Mouse (Mus musculus) MEL (cell line): Measurements from ENCODE around the gene Tekt5. TPM values are rescaled to one million over a fixed set of nuclear protein-coding genes. Genes with fewer than 3 reads are reported as not detected.
A peak's percentile ranks its signal among the peaks of the same experiment; 100 is the strongest.

ENCODE experiments used
- DNase-seq: peaks from one replicate; pipeline ENCODE4 v3.0.0; 2011; ENCODE audit warnings: low read depth, low spot score
- H3K27ac ChIP-seq: 2 replicates; pipeline ENCODE4 v1.5.1; 2012; ENCODE audit warnings: low read depth, mild to moderate bottlenecking, control low read depth, low read length, moderate library complexity; ENCODE audit not compliant: control insufficient read depth
- H3K27me3 ChIP-seq, 2 experiments: fragments of 150-350 bp in 1 of 2; sonication (generic) in 1 of 2; 2 replicates each; pipeline ENCODE4 v1.6.1; 2012; ENCODE audit warnings: low read length in 2 of 2, mild to moderate bottlenecking in 2 of 2, improper control_type of control experiment in 1 of 2, moderate library complexity in 1 of 2; ENCODE audit not compliant: insufficient read depth in 2 of 2, control insufficient read depth in 1 of 2
- H3K36me3 ChIP-seq, 2 experiments: 2 replicates each; pipeline ENCODE4 v1.6.1; 2012 to 2014; ENCODE audit warnings: low read length in 2 of 2, improper control_type of control experiment in 1 of 2, inconsistent platforms in 1 of 2, mild to moderate bottlenecking in 1 of 2; ENCODE audit not compliant: insufficient read depth in 2 of 2, control insufficient read depth in 1 of 2
- H3K4me1 ChIP-seq, 2 experiments: fragments of 150-350 bp in 1 of 2; sonication (generic) in 1 of 2; 2 replicates each; pipeline ENCODE4 v1.6.1; 2012; ENCODE audit warnings: low read length in 2 of 2, improper control_type of control experiment in 1 of 2, mild to moderate bottlenecking in 1 of 2; ENCODE audit not compliant: insufficient read depth in 2 of 2, control insufficient read depth in 1 of 2
- H3K4me3 ChIP-seq, 2 experiments: fragments of 150-350 bp in 1 of 2; sonication (generic) in 1 of 2; 2 replicates each; pipeline ENCODE4 v1.5.1; 2012; ENCODE audit warnings: low read depth in 2 of 2, low read length in 2 of 2, mild to moderate bottlenecking in 2 of 2, moderate library complexity in 2 of 2, control low read depth in 1 of 2, improper control_type of control experiment in 1 of 2; ENCODE audit not compliant: control insufficient read depth in 1 of 2, insufficient read depth in 1 of 2
- H3K79me2 ChIP-seq: 2 replicates; pipeline ENCODE4 v1.6.1; 2012; ENCODE audit warnings: mild to moderate bottlenecking, low read length, moderate library complexity; ENCODE audit not compliant: control insufficient read depth, poor library complexity, insufficient read depth
- H3K9ac ChIP-seq: 2 replicates; pipeline ENCODE4 v1.6.1; 2012; ENCODE audit warnings: low read depth, mild to moderate bottlenecking, control low read depth, low read length, moderate library complexity; ENCODE audit not compliant: control insufficient read depth, poor library complexity, severe bottlenecking
- H3K9me3 ChIP-seq: fragments of 150-350 bp; sonication (generic); replicated peaks from 2 replicates; pipeline ENCODE4 v1.6.1; 2012; ENCODE audit warnings: mild to moderate bottlenecking, low read length, improper control_type of control experiment, moderate library complexity; ENCODE audit not compliant: insufficient read depth
- BHLHE40 ChIP-seq: IDR thresholded peaks from 2 replicates; pipeline ENCODE4 v1.6.1; 2012; ENCODE audit warnings: low read depth, mild to moderate bottlenecking, inconsistent platforms, low read length, improper control_type of control experiment, borderline replicate concordance
- CHD1 ChIP-seq: IDR thresholded peaks from 2 replicates; pipeline ENCODE4 v1.6.1; 2012; ENCODE audit warnings: low read depth, mild to moderate bottlenecking, inconsistent platforms, low read length, improper control_type of control experiment
- CHD2 ChIP-seq: IDR thresholded peaks from 2 replicates; pipeline ENCODE4 v1.6.1; 2011; ENCODE audit warnings: low read length, improper control_type of control experiment
- E2F4 ChIP-seq: IDR thresholded peaks from 2 replicates; pipeline ENCODE4 v1.6.1; 2011; ENCODE audit warnings: low read depth, low read length, improper control_type of control experiment, borderline replicate concordance
- ELF1 ChIP-seq: IDR thresholded peaks from 2 replicates; pipeline ENCODE4 v1.6.1; 2014; ENCODE audit warnings: low read depth, mild to moderate bottlenecking, inconsistent platforms, low read length, improper control_type of control experiment, moderate library complexity
- EP300 ChIP-seq, 2 experiments: IDR thresholded peaks; 2 replicates each; pipeline ENCODE4 v1.6.1; 2011; ENCODE audit warnings: improper control_type of control experiment in 2 of 2, low read length in 2 of 2, low read depth in 1 of 2, mild to moderate bottlenecking in 1 of 2
- ETS1 ChIP-seq: IDR thresholded peaks from 2 replicates; pipeline ENCODE4 v1.6.1; 2012; ENCODE audit warnings: low read depth, mild to moderate bottlenecking, inconsistent platforms, low read length, improper control_type of control experiment, moderate library complexity
- GABPA ChIP-seq: IDR thresholded peaks from 2 replicates; pipeline ENCODE4 v1.6.1; 2012; ENCODE audit warnings: low read depth, mild to moderate bottlenecking, inconsistent platforms, low read length, improper control_type of control experiment, moderate library complexity
- GATA1 ChIP-seq: IDR thresholded peaks from 2 replicates; pipeline ENCODE4 v1.6.1; 2011; ENCODE audit warnings: low read depth, low read length, improper control_type of control experiment
- HCFC1 ChIP-seq: IDR thresholded peaks from 2 replicates; pipeline ENCODE4 v1.6.1; 2012; ENCODE audit warnings: low read depth, mild to moderate bottlenecking, inconsistent platforms, low read length, improper control_type of control experiment, moderate library complexity
- JUND ChIP-seq: IDR thresholded peaks from 2 replicates; pipeline ENCODE4 v1.6.1; 2011; ENCODE audit warnings: low read depth, mild to moderate bottlenecking, improper control_type of control experiment, low read length
- KAT2A ChIP-seq: conservative IDR thresholded peaks from 2 replicates; pipeline ENCODE4 v1.6.1; 2012; ENCODE audit warnings: low read depth, low read length, improper control_type of control experiment, inconsistent platforms
- MAX ChIP-seq: IDR thresholded peaks from 2 replicates; pipeline ENCODE4 v1.6.1; 2011; ENCODE audit warnings: low read length, improper control_type of control experiment
- MAZ ChIP-seq: IDR thresholded peaks from 2 replicates; pipeline ENCODE4 v1.6.1; 2012; ENCODE audit warnings: low read depth, mild to moderate bottlenecking, inconsistent platforms, low read length, improper control_type of control experiment
- MEF2A ChIP-seq: IDR thresholded peaks from 2 replicates; pipeline ENCODE4 v1.6.1; 2014; ENCODE audit warnings: low read depth, mild to moderate bottlenecking, inconsistent platforms, low read length, improper control_type of control experiment; ENCODE audit not compliant: poor library complexity, insufficient replicate concordance, severe bottlenecking; ENCODE audit errors: extremely low read depth
- MYB ChIP-seq: IDR thresholded peaks from 2 replicates; pipeline ENCODE4 v1.6.1; 2011; ENCODE audit warnings: mild to moderate bottlenecking, low read depth, low read length, improper control_type of control experiment
- NELFE ChIP-seq: IDR thresholded peaks from 2 replicates; pipeline ENCODE4 v1.6.1; 2011; ENCODE audit warnings: low read depth, low read length, improper control_type of control experiment
- NRF1 ChIP-seq: IDR thresholded peaks from 2 replicates; pipeline ENCODE4 v1.6.1; 2014; ENCODE audit warnings: low read depth, mild to moderate bottlenecking, inconsistent platforms, low read length, improper control_type of control experiment, moderate library complexity; ENCODE audit not compliant: poor library complexity, insufficient read depth, severe bottlenecking
- POLR2A ChIP-seq, 2 experiments: IDR thresholded peaks; 2 replicates each; pipeline ENCODE4 v1.6.1; 2011 to 2012; ENCODE audit warnings: low read length in 2 of 2, mild to moderate bottlenecking in 2 of 2, control low read depth in 1 of 2, improper control_type of control experiment in 1 of 2, low read depth in 1 of 2, moderate library complexity in 1 of 2; ENCODE audit not compliant: control insufficient read depth in 1 of 2, insufficient read depth in 1 of 2, poor library complexity in 1 of 2
- RCOR1 ChIP-seq: IDR thresholded peaks from 2 replicates; pipeline ENCODE4 v1.6.1; 2012; ENCODE audit warnings: low read depth, mild to moderate bottlenecking, inconsistent platforms, low read length, improper control_type of control experiment
- SIN3A ChIP-seq: IDR thresholded peaks from 2 replicates; pipeline ENCODE4 v1.6.1; 2012; ENCODE audit warnings: low read length, improper control_type of control experiment, inconsistent platforms
- SMC3 ChIP-seq: IDR thresholded peaks from 2 replicates; pipeline ENCODE4 v1.6.1; 2011; ENCODE audit warnings: low read depth, low read length, improper control_type of control experiment
- TAL1 ChIP-seq: IDR thresholded peaks from 2 replicates; pipeline ENCODE4 v1.6.1; 2012; ENCODE audit warnings: mild to moderate bottlenecking, inconsistent platforms, low read length, moderate library complexity, mixed read lengths
- TBP ChIP-seq: IDR thresholded peaks from 2 replicates; pipeline ENCODE4 v1.8.0; 2011; ENCODE audit warnings: low read depth, low read length, improper control_type of control experiment
- UBTF ChIP-seq: IDR thresholded peaks from 2 replicates; pipeline ENCODE4 v1.6.1; 2012; ENCODE audit warnings: low read depth, mild to moderate bottlenecking, inconsistent platforms, low read length, improper control_type of control experiment, moderate library complexity, borderline replicate concordance; ENCODE audit not compliant: insufficient read depth
- USF1 ChIP-seq: IDR thresholded peaks from 2 replicates; pipeline ENCODE4 v1.6.1; 2014; ENCODE audit warnings: low read depth, mild to moderate bottlenecking, inconsistent platforms, low read length, improper control_type of control experiment, moderate library complexity
- USF2 ChIP-seq, 2 experiments: IDR thresholded peaks; 2 replicates each; pipeline ENCODE4 v1.6.1; 2011 to 2012; ENCODE audit warnings: improper control_type of control experiment in 2 of 2, low read length in 2 of 2, borderline replicate concordance in 1 of 2, inconsistent platforms in 1 of 2, low read depth in 1 of 2, mild to moderate bottlenecking in 1 of 2; ENCODE audit not compliant: insufficient read depth in 1 of 2
- ZKSCAN1 ChIP-seq: IDR thresholded peaks from 2 replicates; pipeline ENCODE4 v1.6.1; 2012; ENCODE audit warnings: low read depth, mild to moderate bottlenecking, inconsistent platforms, low read length, improper control_type of control experiment, moderate library complexity
- ZNF384 ChIP-seq: IDR thresholded peaks from 2 replicates; pipeline ENCODE4 v1.6.1; 2012; ENCODE audit warnings: low read depth, mild to moderate bottlenecking, inconsistent platforms, low read length, improper control_type of control experiment
- polyA plus RNA-seq, 2 experiments: library from polyadenylated mRNA; stranded (reverse) in 1 of 2; unstranded in 1 of 2; fragments of >175 nt in 1 of 2; fragments of >200 nt in 1 of 2; gene quantifications; 2 replicates each; pipeline versions ENCODE4 v1.2.1 to v1.2.4; 2012; ENCODE audit warnings: low replicate concordance in 2 of 2, low read depth in 1 of 2; ENCODE audit not compliant: insufficient read length in 2 of 2, insufficient read depth in 1 of 2, missing spikeins in 1 of 2
- total RNA-seq: library from RNA; depleted of rRNA; stranded (reverse); fragments of 300-350 nt; gene quantifications from 2 replicates; pipeline ENCODE4 v1.2.3, GENCODE M21; 2012

The Tekt5 gene
- total and polyA plus RNA-seq, 3 experiments: 0.08 to 0.25 TPM; not detected in 1

DNA sequence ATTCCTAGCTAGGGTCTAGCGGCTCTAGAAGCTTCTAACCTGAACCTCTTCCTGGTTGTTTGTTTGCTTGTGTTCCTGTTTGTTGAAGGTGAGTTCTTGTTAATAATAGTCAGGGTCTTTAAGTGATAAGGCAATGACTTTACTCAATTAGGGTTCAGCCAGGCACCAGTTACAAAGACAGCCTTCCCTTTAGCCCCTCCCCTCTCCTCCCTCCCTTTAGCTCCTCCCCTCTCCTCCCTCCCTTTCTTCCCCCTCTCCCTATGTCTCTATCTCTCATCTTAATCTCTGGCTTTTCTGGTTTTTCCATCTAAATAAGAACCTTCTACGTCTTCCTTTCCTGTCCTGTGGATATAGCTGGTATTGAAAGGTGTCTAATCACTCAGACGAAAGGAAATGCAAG is 10.7 kb downstream of the Tekt5 start:
- no peaks in the 10 kb centered on the region; the same call in 1 of the 2 replicates for H3K79me2 ChIP-seq
- H3K4me3 ChIP-seq: peak overlapping the region; percentile 53 to 62
- H3K4me1 ChIP-seq: peaks cover 6 to 20% of the 10 kb centered on the region in 2 experiments; a peak in 3 of 4 replicates
- H3K9me3 ChIP-seq: no peaks in the 10 kb centered on the region
- peaks cover 0 to 12% of the 10 kb centered on the region in 2 experiments; a peak in 2 of 4 replicates for H3K36me3 ChIP-seq
- no peak for DNase-seq
- H3K27me3 ChIP-seq: 0 out of 4 replicates have a peak, but pooled peaks cover 0 to 2% of the 10 kb centered on the region in 2 experiments
- peak overlapping the region; percentile 90 for H3K27ac ChIP-seq
- TF ChIP-seq GATA1 (peak; percentile 5; the same call in 1 of the 2 replicates), EP300 (IDR thresholded peaks at IDR 0.05; ENCODE audit: low read depth in 1 of 2, low read length in 2 of 2) (peak in 1 of 2 experiments; percentile 0; a peak in 1 of 4 replicates), MEF2A (no peak), JUND (no peak)
- peak overlapping the region; percentile 76 for H3K9ac ChIP-seq

DNA sequence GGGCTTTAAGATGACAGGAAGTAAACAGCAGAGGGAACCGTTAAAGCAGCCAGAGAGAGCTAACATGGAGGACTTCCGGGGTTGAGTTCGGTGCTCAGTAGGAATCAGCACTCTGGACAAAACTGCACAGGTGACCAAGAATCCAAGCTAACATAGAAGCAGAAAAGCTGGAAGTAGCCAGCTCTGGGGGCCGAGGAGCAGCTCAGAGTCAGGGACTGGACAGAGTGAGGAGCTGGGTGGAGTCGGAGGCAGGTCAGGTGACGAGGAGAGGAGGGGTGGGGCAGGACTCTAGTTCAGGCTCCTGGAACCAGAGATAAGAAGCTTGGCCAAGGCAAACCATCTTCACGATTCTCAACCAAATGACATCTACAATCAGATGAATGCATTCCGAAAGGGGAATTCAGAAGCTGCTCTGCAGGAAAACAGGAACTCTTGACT is 11.2 kb downstream of the Tekt5 start:
- Histone ChIP-seq H3K9me3 (no peaks in the 10 kb centered on the region), H3K4me1 (peaks cover 6 to 20% of the 10 kb centered on the region in 2 experiments; a peak in 3 of 4 replicates), H3K36me3 (peaks cover 0 to 12% of the 10 kb centered on the region in 2 experiments; a peak in 2 of 4 replicates), H3K27me3 (0 out of 4 replicates have a peak, but pooled peaks cover 0 to 2% of the 10 kb centered on the region in 2 experiments), H3K4me3 (peak overlapping the region; percentile 62 to 76), H3K9ac (peak overlapping the region; percentile 63), H3K27ac (peak overlapping the region; percentile 90), H3K79me2 (no peaks in the 10 kb centered on the region; the same call in 1 of the 2 replicates)
- peak; percentile 91 for DNase-seq
- TF ChIP-seq TBP: peak; percentile 51
- TF ChIP-seq RCOR1: peak; percentile 67
- peak; percentile 77 for TF ChIP-seq ETS1
- no peak for TF ChIP-seq MAZ
- TF ChIP-seq POLR2A (IDR thresholded peaks at IDR 0.05; ENCODE audit: control insufficient read depth in 1 of 2, insufficient read depth in 1 of 2, low read depth in 1 of 2, low read length in 2 of 2, poor library complexity in 1 of 2): peak; percentile 47 to 68; a peak in 2 of 4 replicates
- TF ChIP-seq MAX: peak; percentile 30; the same call in 1 of the 2 replicates
- TF ChIP-seq ZNF384: no peak
- no peak for TF ChIP-seq CHD2
- no peak for TF ChIP-seq CHD1
- TF ChIP-seq HCFC1: no peak
- TF ChIP-seq GABPA: no peak
- peak; percentile 65 to 72 for TF ChIP-seq EP300 (IDR thresholded peaks at IDR 0.05; ENCODE audit: low read depth in 1 of 2, low read length in 2 of 2)
- peak; percentile 36; the same call in 1 of the 2 replicates for TF ChIP-seq MYB
- no peak for TF ChIP-seq NRF1
- TF ChIP-seq UBTF: no peak
- peak; percentile 84 for TF ChIP-seq GATA1
- peak in 1 of 2 experiments; percentile 63; a peak in 1 of 4 replicates for TF ChIP-seq USF2 (IDR thresholded peaks at IDR 0.05; ENCODE audit: borderline replicate concordance in 1 of 2, insufficient read depth in 1 of 2, low read depth in 1 of 2, low read length in 2 of 2)
- peak; percentile 92 for TF ChIP-seq USF1
- TF ChIP-seq SIN3A: peak; percentile 59
- no peak for TF ChIP-seq MEF2A
- TF ChIP-seq ELF1: peak; percentile 66
- TF ChIP-seq NELFE: peak; percentile 50
- TF ChIP-seq TAL1: peak; percentile 67
- no peak for TF ChIP-seq KAT2A
- no peak for TF ChIP-seq SMC3
- peak; percentile 69; the same call in 1 of the 2 replicates for TF ChIP-seq BHLHE40
- no peak for TF ChIP-seq E2F4
- TF ChIP-seq ZKSCAN1: no peak
